Mouse (Mus musculus): Measurements from ENCODE around the gene Ostm1.
A peak's percentile ranks its signal among the peaks of the same experiment; 100 is the strongest.

The Ostm1 gene

GRCm38 (mm10) chr10:42678755-42679364, 95.2 kb downstream of the Ostm1 start:
- DNase-seq (ENCODE audit: extremely low spot score, low read depth, low spot score) = peak; percentile 50

DNA sequence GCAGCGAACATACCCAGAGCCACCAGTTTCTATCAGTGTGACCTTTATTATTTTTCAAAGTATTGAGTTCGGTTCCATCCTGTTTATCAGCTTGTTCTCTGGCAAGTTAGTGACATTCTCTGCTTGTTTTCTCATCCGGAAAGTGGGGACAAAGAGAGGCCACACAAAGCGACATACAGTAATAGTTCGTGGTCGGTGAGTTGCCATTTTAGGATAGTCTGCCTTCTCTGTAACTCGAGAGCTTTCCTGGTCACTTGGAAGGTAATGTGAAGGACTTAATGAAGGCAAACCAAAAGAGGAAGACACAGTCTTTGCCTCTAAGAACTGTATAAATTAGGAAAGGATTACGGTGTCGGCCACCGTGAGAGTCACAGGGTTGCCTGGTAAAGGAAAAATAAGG, 96.0 kb downstream of the Ostm1 start:
- no peak for DNase-seq (ENCODE audit: extremely low spot score, low read depth, low spot score)

DNA sequence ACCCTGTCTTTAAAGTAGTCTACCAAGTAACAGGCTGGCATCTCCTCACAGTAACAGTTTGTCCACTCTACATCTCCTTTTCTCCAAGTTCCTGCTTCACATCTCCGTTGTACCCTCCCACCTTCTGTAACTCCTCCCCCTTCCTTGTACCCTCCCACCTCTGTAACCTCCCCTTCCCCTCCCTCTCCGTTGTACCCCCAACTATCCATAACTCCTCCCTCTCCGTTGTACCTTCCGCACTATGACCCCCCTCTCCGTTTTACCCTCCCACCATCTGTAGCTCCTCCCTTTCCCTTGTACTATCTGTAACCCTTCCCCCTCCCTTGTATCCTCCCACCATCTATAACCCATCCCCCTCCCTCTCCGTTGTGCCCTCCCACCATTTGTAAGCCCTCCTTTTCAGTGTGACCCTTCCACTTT, 97.0 kb downstream of the Ostm1 start:
- no peak for DNase-seq (ENCODE audit: extremely low spot score, low read depth, low spot score)

DNA sequence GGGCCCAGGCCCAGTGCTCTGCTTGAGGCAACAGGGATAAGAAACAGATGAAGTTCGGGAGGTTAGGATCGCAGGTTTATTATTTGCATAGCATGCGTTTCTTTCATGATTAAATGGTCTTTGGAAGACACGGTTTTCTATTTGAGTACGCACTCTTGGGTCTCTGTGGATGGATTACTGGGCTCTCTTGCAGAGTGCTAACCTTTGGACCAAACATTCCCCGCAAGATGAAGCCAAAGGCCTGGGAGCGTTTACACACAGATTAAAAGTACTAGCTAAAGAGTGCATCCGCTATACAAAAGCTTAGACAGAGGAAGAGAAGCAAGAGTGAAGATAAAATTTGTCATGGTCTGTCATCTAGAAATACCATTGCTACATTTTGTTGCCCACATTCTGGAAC, 98.8 kb downstream of the Ostm1 start:
- no peak for DNase-seq (ENCODE audit: extremely low spot score, low read depth, low spot score)

DNA sequence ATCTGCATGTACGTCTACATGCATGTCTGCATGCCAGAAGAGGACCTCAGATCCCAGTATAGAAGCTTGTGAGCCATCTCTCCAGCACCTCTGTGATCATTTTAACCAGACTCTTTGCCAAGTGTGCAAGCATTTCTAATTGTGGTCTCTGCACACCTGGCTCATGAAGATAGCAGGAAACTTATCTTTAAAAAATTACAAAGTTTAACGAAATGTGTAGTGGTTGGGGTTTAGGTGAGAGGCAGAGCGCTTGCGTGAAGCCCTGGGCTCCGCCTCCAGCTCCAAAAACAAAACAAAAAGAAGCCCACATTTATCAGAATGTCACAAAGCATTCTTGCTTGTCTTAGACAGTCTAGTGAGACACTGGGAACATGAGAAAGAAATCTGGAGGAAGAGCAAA, 104.3 kb downstream of the Ostm1 start:
- no peak for DNase-seq (ENCODE audit: extremely low spot score, low read depth, low spot score)

GRCm38 (mm10) chr10:42689694-42690093, 106.1 kb downstream of the Ostm1 start:
- no peak for DNase-seq (ENCODE audit: extremely low spot score, low read depth, low spot score)

GRCm38 (mm10) chr10:42690233-42691028, 106.8 kb downstream of the Ostm1 start:
- DNase-seq (ENCODE audit: extremely low spot score, low read depth, low spot score) = no peak

- DNase-seq (ENCODE audit: extremely low spot score, low read depth, low spot score) = no peak
Measured at GRCm38 (mm10) chr10:42691051-42691450, 107.4 kb downstream of the Ostm1 start.

DNA sequence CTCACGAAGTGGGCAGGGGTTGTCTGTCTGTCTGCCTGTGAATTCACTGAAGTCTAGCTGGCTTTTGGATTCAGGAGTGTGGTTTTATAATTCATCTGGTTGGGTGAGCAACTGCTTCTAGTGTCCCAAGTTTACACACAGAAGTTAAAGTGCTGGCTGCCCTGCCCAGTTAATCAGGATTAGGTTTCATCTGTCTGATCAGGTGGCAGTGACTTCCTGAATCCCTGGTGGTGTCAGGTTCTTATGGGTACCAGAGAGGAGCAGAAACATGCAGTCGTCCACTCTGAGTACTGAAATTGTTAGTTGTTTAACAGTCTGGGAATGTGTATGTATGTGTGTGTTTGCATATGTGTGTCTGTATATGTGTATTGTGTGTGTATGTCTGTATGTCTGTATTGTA, 108.5 kb downstream of the Ostm1 start:
- DNase-seq (ENCODE audit: extremely low spot score, low read depth, low spot score) = no peak

- no peak for DNase-seq (ENCODE audit: extremely low spot score, low read depth, low spot score)
Measured at GRCm38 (mm10) chr10:42692794-42693193, 109.2 kb downstream of the Ostm1 start.

DNA sequence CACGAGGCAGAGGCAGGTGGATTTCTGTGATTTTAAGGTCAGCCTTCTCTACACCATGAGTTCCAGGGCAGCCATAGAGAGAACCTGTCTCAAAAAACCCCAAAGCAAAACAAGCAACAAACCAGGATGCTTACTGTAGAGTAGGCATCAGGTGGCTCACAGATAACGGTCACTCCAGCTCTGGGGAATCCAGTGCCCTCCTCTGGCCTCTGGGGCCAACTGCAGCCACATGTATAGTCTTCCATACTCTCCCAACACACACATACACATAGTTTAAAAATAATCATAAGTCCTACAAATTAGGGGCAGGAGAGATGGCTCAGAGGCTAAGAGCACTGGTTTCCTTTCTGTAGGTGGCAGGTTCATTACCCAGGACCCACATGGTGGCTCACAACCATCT, 109.9 kb downstream of the Ostm1 start:
- no peak for DNase-seq (ENCODE audit: extremely low spot score, low read depth, low spot score)

DNA sequence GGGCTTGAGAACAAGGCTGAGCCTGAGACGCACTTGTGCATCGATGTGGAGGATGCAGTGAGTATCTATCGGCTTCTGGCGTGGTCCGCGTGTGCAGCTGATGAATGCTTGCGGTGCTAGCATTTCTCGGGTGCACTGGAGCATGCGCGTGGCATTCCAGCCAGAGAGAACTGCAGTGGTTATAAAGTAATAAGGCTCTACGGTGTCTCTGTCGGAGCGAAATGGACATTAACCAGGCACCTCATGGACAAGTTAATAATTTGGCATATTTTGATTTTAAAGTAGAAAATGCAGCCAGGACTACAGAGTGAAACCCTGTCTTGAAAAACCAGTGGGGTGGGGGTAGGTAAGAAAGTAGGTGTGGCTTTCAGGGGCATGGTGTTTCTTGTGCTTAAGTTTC, 112.7 kb downstream of the Ostm1 start:
- DNase-seq (ENCODE audit: extremely low spot score, low read depth, low spot score) = no peak

GRCm38 (mm10) chr10:42697007-42697406, 113.4 kb downstream of the Ostm1 start:
- DNase-seq (ENCODE audit: extremely low spot score, low read depth, low spot score) = no peak

- no peak for DNase-seq (ENCODE audit: extremely low spot score, low read depth, low spot score)
Measured at GRCm38 (mm10) chr10:42698375-42698774, 114.8 kb downstream of the Ostm1 start.

DNA sequence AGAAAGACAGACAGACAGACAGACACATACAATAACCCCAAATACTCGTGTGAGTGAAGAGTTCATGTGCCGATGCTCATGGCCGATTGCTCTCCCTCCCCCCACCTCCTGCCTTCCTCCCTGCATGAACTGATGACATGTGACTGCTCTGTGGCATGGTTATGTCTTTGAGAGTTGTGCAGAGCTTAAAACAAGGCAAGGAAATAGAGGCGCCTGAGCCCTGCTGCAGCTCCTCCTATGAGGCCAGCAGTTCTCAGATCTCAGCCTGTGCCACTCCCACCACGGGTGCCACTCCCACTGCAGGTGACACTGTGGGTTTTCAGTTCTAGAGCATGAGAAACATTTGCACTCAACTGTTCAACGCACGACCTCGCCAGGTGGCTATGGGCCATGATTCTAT, 115.4 kb downstream of the Ostm1 start:
- no peak for DNase-seq (ENCODE audit: extremely low spot score, low read depth, low spot score)

- DNase-seq (ENCODE audit: extremely low spot score, low read depth, low spot score) = no peak
Measured at GRCm38 (mm10) chr10:42702111-42702510, 118.5 kb downstream of the Ostm1 start.

GRCm38 (mm10) chr10:42714676-42715075, 131.1 kb downstream of the Ostm1 start:
- no peak for DNase-seq (ENCODE audit: extremely low spot score, low read depth, low spot score)

GRCm38 (mm10) chr10:42715366-42716035, 131.9 kb downstream of the Ostm1 start:
- DNase-seq (ENCODE audit: extremely low spot score, low read depth, low spot score) = no peak

DNA sequence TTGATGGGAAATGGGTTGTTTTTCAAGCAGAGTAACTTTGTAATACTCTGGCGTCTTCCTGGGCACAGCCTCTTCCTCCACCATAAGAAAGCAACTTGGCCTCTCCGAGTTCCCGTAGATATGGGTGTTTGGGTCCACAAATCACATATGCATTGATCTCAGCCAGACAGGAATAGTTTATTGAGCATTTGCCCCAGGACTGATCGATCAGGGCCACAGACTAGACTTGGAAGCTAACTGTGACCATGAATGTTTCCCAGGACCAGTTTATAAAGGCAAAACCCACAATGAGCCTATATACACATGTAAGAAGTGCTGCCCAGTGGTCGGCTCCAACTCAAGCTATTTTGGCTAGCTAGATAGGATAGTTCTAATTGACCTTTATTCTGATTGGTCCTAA, 138.5 kb downstream of the Ostm1 start:
- DNase-seq (ENCODE audit: extremely low spot score, low read depth, low spot score) = no peak

- DNase-seq (ENCODE audit: extremely low spot score, low read depth, low spot score) = no peak
Measured at GRCm38 (mm10) chr10:42723275-42724232, 139.9 kb downstream of the Ostm1 start.

DNA sequence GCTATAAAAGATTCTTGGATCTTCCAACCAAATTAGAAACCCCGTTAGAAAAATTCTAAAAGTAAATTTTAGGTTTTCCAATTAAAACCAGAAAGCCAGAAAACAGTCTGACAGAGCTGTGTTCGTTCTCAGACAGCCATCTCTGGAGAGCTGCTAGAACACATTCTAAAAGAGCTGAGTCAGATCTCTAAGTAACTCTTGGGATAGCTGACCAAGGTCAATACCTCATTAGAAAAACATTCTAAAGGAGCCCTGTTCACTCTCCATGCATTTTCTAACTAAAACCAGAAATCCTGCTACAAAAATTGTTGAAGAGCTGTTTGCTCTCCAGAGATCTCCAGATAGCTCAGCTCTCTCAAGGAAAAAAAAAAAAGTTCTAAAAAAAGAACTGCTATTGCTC, 146.0 kb downstream of the Ostm1 start:
- no peak for DNase-seq (ENCODE audit: extremely low spot score, low read depth, low spot score)
